Mouse (Mus musculus): ENCODE results near the gene Skp1a.
"Not testable (repeated sequence)": the region's sequence is repeated elsewhere in the genome, so short reads cannot be mapped to it uniquely, and the experiment has no call there.

Gene Skp1a

DNA sequence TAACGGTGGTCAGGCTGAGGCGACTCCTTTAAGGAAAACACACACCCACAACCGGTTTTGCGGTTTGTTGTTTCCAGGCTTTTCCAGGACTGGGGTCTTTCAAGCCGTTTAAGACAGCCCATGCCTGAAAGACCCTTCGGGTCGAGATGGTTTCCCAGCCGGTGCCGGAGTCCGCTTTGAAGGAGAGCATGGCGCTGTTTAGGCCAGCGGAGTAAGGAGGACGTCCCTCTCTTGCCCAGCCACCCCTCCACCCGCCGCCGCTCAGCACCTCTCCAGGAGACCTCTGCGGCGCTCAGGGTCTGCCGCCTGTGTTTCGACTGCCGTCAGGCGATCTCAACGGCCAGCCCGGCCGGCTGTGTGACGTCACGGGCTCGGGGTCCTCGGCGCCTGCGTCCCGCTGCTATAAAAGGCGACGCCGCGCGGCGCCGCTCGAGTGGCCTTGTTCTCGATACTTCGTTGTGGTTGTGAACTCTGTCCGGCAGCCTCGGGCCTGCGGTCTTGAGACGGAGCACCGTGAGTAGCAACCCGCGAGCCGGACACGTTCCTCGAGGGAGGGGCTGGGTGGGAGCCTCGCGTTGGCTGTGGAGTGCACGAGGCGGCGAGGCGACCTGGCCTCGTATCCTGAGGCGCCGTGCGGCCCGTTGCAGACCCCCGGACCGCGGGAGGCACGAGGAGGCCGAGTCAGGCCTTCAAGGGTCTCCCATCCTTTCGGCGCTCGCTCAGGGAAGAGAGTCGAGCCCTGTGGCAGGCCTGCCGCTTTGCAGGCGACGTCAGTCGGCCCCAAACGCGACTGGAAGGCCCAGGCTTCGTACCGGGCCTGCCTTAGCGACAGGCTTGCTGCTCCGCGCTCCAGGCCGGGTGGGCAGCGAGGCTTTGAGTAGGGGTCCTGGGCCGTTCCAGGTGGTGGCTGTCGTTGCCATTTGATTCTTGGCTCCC, at the start of gene Skp1a:
Skp1a (plus strand) TSS at position 390 of the 936 bp plus-strand sequence.
- peak; percentile 95 to 97 for DNase-seq

DNA sequence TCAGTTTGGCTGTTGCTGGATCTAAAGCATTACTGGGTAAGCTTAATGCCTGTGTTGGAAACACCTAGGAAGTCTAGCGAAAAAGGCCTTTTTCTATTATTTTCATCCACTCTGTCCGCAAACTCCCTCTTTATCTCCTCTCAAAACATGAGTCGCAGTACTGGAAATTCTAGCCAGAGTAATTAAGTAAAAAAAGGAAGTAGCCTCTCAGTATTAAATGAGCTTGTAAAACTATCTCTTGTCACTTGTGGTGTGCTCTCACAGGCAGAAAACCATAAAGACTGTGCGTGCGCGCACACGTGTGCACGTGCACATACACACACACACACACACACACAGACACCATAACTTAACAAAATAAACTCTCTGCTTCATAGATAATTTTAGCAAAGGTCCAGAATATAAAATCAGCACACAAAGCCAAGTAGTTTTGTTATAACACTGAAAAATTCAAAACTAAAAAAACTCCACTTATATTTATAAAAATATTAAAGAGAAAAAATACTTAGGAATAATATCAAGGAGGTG, 35.2 kb upstream of the Skp1a start:
- not testable (repeated sequence) for DNase-seq

DNA sequence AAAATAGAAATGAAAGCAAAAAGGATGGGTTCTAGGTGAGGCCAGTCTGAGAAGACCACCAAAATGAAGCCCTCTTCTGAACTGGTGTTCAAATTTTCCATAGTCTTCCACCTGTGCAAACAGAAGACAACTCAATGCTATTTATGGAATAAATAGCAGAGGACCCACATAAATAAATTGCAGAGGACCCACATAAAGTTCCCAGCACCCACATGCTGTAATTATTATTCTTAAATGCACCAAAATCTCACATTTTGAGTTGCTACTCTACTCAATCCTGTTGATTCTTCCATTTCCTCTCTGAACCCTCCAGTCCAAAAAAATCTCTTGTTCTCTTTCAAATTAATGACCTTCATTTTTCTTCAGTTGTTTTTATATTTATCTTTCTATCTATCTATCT, 17.9 kb upstream of the Skp1a start, which contains the start of gene Olfr1371:
Olfr1371 (minus strand) TSS at position 101 of the 400 bp plus-strand sequence.
- DNase-seq = no peak

DNA sequence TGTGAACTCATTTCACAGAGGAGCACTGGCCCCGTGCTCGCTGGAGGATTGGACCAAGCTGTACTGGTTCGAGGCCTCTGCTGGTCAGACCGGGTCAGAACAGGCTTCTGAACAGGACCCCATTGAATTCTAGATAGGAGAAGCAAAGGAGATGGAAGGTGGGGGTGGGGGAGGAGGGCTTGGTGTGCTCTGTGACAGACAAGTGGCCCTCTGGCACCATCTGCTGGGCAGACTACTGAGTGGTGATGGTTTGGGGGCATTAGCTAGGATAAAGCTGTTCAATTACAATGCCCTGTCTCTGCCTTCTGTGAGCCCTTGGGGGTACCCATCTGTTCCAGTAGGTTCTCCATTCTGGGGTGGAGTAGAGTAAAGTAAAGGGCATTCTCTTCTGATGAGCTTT, 11.5 kb upstream of the Skp1a start:
- DNase-seq = peak; percentile 91

DNA sequence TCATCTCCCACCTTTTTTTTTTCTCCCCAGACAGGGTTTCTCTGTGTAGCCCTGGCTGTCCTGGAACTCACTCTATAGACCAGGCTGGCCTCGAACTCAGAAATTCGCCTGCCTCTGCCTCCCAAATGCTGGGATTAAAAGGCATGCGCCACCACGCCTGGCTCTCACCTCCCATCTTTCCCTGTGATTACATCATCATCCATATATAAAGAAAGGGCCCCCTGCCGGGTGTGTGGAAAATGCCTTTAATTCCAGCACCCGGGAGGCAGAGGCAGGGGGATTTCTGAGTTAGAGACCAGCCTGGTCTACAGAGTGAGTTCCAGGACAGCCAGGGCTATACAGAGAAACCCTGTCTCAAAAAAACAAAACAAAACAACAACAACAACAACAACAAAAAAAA, 9.9 kb upstream of the Skp1a start:
- DNase-seq = not testable (repeated sequence)

DNA sequence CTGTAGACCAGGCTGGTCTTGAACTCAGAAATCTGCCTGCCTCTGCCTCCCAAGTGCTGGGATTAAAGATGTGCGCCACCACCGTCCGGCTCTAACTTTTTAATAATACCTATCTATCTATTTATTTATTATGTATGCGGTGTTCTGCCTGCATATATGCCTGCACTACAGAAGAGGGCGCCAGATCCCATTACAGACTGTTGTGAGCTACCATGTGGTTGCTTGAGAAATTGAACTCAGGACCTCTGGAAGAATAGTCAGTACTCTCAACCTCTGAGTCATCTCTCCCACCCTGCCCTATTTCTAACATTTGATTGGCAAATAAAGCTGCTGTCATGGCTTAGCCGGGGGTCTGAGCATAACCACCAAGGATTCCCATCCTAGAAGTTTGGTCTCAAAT, 8.9 kb upstream of the Skp1a start:
- peak in 1 of 2 experiments; percentile 24 for DNase-seq

DNA sequence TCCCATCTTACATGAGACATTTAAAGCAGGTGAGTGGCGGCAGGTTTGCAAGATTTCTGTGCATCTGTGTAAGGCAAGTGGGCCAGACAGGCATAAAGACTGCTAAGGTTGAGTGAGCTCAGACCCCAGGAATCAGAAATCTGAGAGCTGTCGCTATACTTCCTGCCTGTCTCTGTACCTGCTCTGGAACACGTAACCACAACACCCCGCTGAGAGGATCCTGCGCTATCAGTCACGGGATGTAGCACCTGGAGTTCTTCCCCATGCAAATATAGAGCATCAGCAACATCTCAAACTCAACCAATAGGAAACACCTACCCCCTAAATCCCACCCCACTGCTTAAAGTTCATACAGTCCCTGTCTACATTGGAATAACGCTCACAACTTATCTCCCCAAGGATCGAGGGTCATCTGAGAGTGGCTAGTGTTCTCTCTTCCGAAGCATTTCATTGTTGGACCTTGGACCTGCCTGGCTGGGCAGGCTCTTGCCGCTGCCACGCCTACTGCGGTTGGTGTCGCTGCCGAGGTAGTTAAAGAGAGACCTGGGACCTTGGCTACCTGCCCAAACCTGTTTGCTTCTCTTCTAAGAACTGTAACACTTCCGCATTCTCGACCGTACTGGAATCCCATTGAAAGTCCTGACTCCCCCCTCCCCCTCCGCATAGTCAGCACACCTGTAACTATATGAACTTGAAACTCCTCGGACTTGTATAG, 7.7 kb upstream of the Skp1a start:
- peak; percentile 83 to 92 for DNase-seq

DNA sequence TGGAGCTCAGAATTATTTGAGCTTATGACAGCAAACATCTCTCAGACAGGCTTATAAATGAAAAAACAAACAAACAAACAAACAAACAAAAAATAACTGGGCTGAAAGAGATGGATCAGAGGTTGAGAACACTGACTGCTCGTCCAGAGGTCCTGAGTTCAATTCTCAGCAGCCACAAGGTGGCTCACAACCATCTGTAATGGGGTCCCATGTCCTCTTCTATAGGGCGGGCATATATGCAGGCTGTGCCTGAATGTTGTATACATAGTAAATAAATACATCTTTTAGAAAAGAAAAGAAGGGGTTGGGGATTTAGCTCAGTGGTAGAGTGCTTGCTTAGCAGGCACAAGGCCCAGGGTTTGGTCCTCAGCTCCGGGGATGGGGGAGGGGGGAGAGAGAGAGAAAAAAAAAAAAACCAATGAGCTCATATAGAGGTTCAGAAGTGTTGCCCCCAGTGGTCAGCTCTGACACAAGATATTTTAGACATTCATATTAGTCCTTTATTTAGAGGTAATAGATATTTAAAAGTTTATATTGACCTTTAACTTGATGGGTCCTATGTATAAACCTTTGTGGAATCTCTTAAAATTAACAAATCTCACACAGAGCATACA, 5.7 kb upstream of the Skp1a start:
- no peak for DNase-seq

DNA sequence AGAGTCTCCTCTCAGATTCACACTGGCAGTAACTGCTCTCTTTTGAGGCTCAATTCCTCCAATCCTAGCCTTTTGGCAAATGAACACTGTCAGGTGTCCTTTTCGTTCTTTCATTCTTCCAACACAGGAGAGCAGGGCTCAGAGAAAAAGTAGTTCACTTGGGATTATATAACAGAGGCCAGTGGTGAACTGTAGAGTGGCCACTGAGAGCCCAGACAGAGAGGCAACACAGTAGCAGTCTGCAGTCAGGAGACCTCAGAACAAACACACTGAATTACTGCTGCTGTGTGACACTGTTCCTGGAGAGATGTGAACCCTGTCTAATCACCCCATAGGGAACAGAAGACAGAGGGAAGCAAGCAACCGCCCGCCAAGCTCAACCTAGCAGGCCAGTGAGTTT, 4.7 kb upstream of the Skp1a start:
- no peak for DNase-seq

DNA sequence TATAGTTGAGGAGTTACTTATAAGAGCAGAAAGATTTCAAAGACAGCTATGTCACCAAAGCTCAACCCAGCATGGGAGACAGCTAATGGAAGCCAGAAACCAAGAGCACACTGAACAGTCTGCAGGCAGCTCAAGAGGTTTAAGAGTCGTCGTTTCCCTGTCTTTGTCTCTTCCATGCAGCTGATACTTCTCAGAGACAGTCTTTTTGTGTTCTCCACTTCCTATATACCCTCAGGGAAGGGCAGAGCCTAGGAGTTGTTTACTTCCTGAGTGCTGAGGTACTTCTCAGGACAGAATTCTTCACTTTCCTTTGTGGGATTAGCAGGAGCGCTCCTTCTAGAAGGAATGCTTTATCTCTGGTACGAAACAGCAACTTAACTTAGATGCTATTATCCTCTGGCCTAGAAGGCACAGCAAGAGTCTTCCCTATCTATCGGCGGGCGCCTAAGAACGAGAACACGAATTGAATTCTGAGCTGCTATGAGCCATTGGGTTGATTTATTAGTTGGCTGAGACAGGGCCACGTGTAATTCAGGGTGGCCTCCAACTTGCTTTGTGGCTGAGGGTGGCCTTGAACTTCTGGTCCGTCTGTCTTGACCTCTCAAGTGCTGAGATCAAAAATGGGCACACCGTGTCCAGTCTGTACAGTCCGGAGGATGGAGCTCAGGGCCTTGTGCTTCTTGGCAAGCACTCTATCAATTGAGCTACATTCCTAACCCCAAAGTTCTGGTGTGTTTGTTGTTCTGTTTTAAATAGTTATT, 4.1 kb upstream of the Skp1a start:
- DNase-seq = no peak

DNA sequence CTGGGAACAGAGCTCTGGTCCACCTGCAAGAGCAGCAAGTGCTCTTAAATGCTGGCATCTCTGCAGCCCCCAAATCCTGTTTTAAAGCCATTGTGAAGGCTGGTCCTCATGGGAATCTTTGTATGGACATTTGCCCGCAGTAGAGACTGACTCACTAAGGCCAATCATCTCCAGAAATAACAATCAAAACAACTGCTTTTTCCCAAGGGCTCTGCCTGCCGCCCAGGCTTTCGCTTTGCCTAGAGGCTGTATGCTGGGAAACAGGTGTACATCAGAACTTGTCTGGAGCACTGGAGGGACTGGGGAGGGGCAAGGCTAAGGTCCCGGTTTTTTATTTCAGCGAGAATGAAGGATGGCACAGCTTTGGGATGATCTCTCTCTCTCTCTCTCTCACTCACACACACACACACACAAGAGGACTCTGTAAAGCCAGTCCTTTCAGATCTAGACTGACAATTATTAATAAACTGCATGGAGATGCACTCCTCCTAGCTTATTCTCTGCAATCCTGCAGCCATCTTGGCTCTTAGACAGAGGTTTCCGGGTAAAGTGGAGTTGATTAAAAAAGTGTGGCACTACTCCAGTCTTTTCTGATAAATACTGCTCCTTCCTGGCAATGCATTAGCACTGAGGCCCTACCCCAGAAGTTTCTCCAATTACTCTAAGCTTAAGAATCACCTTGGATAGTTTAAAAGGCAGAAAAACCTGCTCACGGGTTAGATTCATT, 2.9 kb upstream of the Skp1a start:
- no peak for DNase-seq

DNA sequence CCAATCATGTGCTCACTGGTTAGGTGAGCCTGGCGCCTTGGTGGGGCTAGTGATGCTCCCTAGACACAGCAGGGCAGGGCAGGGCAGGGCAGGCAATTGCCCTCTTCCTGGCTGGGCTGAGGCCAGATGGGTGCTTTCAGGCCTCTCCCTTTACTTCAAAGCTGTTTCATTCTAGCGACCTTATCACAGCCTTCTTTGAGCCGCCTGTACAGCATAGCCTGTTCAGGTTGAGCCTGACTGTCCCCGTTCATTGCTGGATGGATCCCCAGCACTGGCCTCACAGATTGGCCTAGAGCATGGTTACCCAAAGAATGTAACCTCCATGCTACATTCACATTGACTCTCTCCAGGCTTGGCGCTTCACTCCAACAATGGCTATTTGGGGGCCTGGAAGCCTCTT, 1.1 kb upstream of the Skp1a start:
- no peak for DNase-seq

DNA sequence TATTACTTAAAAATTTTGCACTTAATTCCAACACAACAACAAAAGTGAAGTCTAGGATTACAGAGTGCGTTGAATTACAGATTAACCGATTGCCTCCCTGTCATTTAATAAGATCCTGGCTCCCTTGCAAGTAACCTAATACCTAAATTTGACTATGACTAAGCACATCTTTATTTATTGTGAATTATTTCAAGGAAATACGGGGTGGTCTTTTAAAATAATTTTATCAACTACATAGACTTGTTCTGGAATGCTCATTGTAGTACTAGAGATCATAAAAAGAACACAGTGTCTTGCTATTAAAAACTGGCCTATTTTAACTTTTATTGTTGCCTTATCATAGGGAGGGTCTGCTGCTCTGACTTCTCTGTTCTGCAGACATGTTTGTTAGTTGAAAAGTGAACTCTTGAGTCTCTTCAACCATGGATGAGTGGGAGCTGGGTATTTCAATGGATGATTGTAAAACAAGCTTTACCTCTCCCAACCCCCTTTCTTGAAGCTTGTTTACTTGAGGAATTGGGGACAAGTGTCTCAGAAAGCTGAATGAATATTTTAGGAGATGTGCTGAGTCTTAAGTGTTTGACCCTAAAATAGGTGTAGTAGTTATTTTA, 1.4 kb downstream of the Skp1a start:
- DNase-seq = no peak

DNA sequence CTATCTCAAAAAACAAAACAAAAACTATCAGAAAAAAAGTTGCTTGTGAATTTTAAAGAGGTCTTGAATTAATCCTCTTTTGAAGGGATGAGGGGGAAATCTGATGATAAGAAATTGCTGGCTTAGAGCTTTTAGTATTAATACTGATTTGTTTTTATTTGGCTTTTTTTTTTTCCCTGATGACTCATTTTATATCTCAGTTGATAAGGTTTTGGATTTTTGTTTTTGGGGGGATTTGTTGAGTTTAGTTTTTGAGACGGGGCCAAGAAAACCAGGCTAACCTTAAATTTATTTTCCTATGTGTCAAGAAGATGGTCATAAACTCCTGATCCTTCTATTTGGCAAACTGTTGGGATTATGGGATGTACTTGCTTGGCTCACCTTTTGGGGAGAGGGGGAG, 2.1 kb downstream of the Skp1a start:
- DNase-seq = no peak

DNA sequence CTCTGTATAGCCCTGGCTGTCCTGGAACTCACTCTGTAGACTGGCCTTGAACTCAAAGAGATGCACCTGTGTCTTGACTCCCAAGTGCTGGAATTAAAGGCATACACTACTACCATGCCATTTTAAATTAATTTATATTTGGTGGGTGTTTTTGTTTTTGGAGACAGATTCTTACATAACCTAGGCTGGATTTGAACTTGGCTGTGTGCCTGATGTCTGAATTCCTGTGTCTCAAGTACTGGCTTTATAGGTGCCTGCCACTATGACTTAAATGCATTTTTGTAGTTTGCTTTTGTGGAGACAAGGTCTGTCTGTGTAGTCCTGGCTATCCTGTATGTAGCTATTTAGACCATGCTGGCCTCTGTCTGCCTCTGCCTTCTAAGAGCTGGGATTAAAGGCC, 2.7 kb downstream of the Skp1a start:
- DNase-seq = no peak

DNA sequence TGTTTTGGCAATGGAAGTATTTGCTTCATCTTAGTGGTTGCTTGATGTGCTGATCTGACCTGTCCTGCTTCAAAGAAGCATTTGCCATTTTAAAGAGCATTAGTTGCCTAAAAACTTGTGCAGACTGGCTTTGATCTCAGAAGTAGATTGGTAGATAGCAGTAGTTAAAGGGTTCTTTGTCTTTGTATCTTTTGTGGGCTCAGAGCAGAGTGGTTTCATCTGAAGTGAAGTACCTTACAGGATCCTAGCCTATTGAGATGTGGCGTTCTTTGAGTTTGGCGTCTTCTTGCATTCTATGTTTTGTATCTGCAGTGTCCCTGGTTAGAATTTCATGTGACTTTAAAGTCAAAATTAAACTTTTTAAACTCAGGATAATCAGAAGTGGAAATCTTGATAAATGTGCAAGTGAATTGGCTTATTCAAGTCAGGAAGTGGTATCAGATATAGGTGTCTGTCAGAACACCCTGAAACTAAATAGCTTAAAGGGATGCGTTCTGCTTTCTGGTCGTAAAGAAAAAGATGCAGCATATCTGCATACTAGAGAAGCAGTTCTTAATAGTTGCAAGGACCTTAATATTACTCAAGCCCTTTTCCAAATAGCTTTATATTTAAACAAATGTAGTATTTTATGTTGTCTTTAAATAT, 9.2 kb downstream of the Skp1a start:
- DNase-seq = no peak

DNA sequence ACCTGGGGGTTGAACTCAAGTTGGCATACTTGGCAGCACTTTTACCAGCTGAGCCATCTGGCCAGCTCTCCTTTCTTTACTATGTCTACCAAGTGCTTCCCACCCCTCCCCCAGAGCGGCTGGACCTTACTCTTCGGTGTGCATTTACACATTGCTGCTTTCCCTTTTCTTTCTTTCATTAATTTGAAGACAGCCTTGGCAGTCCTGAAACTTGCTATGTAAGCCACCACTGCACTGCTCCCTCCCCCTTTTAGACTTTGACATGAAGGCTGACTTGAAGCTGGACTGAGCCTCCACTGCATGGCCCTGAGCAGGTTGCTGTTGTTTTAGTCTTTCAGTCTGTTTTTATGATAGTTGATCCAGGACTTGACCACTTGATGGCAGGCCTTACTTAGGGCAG, 17.7 kb downstream of the Skp1a start:
- DNase-seq = peak in 1 of 2 experiments; percentile 66

DNA sequence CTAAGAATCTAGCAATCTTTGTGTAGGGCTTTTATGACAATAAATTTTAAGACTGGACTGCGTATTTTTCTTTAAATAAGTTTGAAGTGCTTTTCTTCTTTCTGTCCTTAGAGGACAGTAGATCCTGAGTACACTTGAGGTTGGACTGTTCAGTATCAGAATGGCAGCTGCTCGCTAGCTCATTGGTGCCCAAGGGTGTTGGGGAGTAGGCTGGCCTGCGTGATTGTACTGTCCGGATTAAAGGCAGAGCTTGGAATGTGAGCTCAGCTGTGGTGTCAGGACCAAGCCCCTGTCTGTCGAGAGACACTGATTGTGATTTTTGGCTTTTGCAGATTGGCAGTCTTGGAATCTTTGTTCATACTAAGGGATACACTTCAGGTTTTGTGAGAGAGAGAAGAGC, 20.0 kb downstream of the Skp1a start:
- DNase-seq = no peak

DNA sequence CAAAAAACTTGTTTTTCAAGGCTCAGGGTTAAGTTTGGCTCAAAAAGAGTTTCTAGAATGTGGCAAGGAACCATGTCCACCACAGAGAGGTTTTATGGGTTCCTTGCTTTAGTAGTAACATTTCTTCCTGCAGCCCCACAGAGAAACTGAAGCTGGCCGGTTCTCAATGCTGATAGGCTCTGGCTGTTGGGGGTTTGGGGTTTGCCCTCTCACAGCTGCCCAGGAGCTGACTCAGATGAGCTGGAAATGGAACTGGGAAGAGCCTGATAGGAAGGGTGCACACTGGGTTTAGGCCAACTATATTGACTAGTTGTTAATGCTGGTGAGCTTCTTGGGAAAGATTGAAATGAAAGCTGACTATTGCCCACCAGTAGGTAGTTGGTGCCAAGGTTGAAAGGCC, 20.9 kb downstream of the Skp1a start:
- no peak for DNase-seq

DNA sequence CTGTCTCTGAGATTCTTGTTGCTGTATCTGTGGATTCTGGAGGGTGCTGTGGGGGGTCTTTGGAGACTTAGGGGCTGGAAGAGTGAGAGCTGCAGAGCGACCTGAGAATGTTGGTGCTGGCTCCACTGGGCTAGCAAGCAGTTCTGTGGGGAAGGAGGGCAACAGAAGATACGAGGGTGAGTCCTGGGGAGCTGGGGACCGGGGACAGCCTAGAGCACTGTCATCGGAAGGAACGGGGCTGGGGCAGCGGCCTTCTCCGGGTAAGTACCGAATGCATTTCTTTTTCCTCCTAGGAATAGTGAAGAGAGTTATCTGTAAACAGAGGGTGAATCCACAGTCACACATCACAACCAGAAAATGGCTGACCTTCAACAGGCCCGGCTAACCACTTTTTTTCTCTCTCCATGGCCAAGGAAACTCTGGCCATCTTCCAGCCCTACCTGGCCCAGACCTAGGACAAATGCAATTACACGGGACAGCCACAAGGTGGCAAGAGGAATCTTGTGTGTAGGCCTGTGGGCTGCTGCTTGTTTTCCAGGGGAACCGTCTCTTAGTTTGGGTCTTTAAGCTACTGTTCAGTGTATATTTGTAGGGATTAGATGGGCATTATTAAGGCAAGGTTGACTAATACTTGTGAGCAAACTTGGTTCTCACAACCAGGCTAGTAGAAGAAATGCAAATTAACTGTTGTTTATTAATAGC, 22.0 kb downstream of the Skp1a start:
- DNase-seq = peak; percentile 70 to 79

Data from kidney, postnatal 4 days (tissue).